Mouse (Mus musculus) hindbrain, postnatal 0 days (tissue): ENCODE measurements at regions not wholly inside any gene's neighbourhood (a gene's known extent, or its start where the extent isn't known, plus 50 kb on each side); places are given as distances from the start of the nearest gene placed in this dataset.

Experiments used
- ATAC-seq: fragments of 200-750 bp; cut with Nextera tagmentation; 2 replicates; pipeline ENCODE4 v1.8.0; 2017; ENCODE audit warnings: mild to moderate bottlenecking, moderate TSS enrichment, moderate library complexity
- DNase-seq: peaks from one replicate; pipeline ENCODE4 v3.0.0-alpha.2; 2015; ENCODE audit warnings: low spot score
- H3K27ac ChIP-seq: fragments of 300-500 bp; sonication (generic); 2 replicates; pipeline ENCODE4 v1.5.1; 2014; ENCODE audit warnings: mild to moderate bottlenecking
- H3K27me3 ChIP-seq: fragments of 300-500 bp; sonication (generic); 2 replicates; pipeline ENCODE4 v1.6.1; 2014; ENCODE audit warnings: low read length, mixed read lengths; ENCODE audit not compliant: insufficient read depth
- H3K36me3 ChIP-seq: fragments of 300-500 bp; sonication (generic); 2 replicates; pipeline ENCODE4 v1.6.1; 2014; ENCODE audit warnings: low read length, mixed read lengths; ENCODE audit not compliant: insufficient read depth
- H3K4me1 ChIP-seq: fragments of 300-500 bp; sonication (generic); 2 replicates; pipeline ENCODE4 v1.6.1; 2014; ENCODE audit warnings: antibody characterized with exemption, low read length, mixed read lengths; ENCODE audit not compliant: insufficient read depth
- H3K4me2 ChIP-seq: fragments of 300-500 bp; sonication (generic); 2 replicates; pipeline ENCODE4 v1.6.1; 2014; ENCODE audit warnings: low read depth, mild to moderate bottlenecking, low read length, moderate library complexity, mixed read lengths
- H3K4me3 ChIP-seq: fragments of 300-500 bp; sonication (generic); 2 replicates; pipeline ENCODE4 v1.5.1; 2014; ENCODE audit warnings: low read length
- H3K9ac ChIP-seq: fragments of 300-500 bp; sonication (generic); replicated peaks from 2 replicates; pipeline ENCODE4 v1.6.1; 2014; ENCODE audit warnings: mild to moderate bottlenecking, low read length, moderate library complexity, mixed read lengths
- H3K9me3 ChIP-seq: fragments of 300-500 bp; sonication (generic); 2 replicates; pipeline ENCODE4 v1.6.1; 2016; ENCODE audit warnings: low read length, mixed read lengths
- CTCF ChIP-seq: IDR thresholded peaks from 2 replicates; pipeline ENCODE4 v1.5.1; 2016; ENCODE audit warnings: antibody characterized with exemption, control low read depth, low read depth
- WGBS: fragments of 180-500 bp; shearing (Covaris S2); extraction: QIAGEN DNeasy Blood & Tissue Kit; methylation state at CpG from one replicate; pipeline ENCODE4 v1.1.7; 2014; 5-methylcytosine and 5-hydroxymethylcytosine counted together

DNA sequence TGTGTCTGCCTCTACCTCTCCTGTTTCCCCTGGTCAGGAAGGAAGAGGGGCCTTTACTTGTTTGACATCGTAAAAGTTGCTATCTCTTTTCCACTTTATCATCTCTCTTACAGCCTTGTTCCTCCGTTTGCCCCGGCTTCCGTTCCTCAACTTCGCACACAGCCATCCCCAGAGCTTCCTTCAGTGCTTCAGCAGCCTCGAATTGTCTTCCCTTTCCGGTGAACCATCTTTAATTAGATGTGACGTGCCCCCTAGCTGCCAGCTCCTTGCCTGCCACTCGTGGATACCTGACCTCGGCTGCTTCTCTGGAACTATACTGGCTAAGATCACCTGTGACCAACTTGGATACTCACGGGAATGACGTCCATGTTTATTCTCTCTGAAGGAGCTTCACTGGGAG lies 99.0 kb upstream of the Mpp6 start:
- Histone ChIP-seq H3K4me1 (no peaks in the 10 kb centered on the region; the same call in 1 of the 2 replicates), H3K9me3 (no peaks in the 10 kb centered on the region), H3K27me3 (no peaks in the 10 kb centered on the region), H3K27ac (no peak overlapping the region), H3K4me2 (no peak overlapping the region), H3K9ac (no peak overlapping the region), H3K36me3 (no peaks in the 10 kb centered on the region), H3K4me3 (no peak overlapping the region)
- ATAC-seq (no peak), DNase-seq (no peak)
- TF ChIP-seq CTCF = 0 out of 2 replicates have a peak, but pooled peaks have one; percentile 5
- 74% methylated on average over 12 of the region's 12 CpGs for WGBS

GRCm38 (mm10) chr6:50011746-50012453 lies 98.1 kb upstream of the Mpp6 start:
- DNase-seq = peak; percentile 3
- no peaks in the 10 kb centered on the region; the same call in 1 of the 2 replicates for H3K4me1 ChIP-seq
- H3K4me2 ChIP-seq = no peak overlapping the region
- WGBS = 53% methylated on average over 5 of the region's 5 CpGs
- no peak overlapping the region for H3K4me3 ChIP-seq
- no peaks in the 10 kb centered on the region for H3K36me3 ChIP-seq
- peak; percentile 21; the same call in 1 of the 2 replicates for ATAC-seq
- no peaks in the 10 kb centered on the region for H3K27me3 ChIP-seq
- H3K9ac ChIP-seq = no peak overlapping the region
- no peak for TF ChIP-seq CTCF
- H3K9me3 ChIP-seq = no peaks in the 10 kb centered on the region
- no peak overlapping the region for H3K27ac ChIP-seq

GRCm38 (mm10) chr6:50013067-50013466 lies 97.0 kb upstream of the Mpp6 start:
- no peaks in the 10 kb centered on the region; the same call in 1 of the 2 replicates for H3K4me1 ChIP-seq
- no peak for TF ChIP-seq CTCF
- no peaks in the 10 kb centered on the region for H3K9me3 ChIP-seq
- H3K36me3 ChIP-seq = no peaks in the 10 kb centered on the region
- no peak overlapping the region for H3K4me3 ChIP-seq
- H3K27ac ChIP-seq = no peak overlapping the region
- peak; percentile 8 for DNase-seq
- no peak for ATAC-seq
- H3K9ac ChIP-seq = no peak overlapping the region
- no peaks in the 10 kb centered on the region for H3K27me3 ChIP-seq
- no peak overlapping the region for H3K4me2 ChIP-seq
- 57% methylated on average over 5 of the region's 5 CpGs for WGBS

DNA sequence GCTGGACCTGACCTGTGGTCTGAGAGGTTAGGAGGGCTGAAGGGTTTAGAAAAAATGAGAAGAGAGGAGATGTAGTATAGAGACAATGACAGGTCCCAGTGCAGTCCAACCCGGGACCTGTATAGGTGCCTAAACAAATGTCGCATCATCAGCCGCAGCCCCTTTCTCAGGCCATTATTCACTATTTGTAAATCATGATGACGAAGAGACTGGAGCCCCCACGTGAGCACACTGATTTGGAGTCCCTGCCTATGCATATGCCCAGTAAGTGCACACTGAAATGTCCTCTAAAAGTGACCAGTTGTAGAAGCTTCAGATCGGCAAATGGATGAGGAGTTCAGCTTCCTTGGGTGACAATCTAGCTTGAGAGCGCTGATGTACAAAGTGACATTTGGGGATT lies 96.2 kb upstream of the Mpp6 start:
- H3K4me3 ChIP-seq = no peak overlapping the region
- no peaks in the 10 kb centered on the region for H3K27me3 ChIP-seq
- 75% methylated on average over 7 of the region's 7 CpGs for WGBS
- no peaks in the 10 kb centered on the region for H3K9me3 ChIP-seq
- no peak for TF ChIP-seq CTCF
- no peak overlapping the region for H3K27ac ChIP-seq
- no peak overlapping the region for H3K9ac ChIP-seq
- no peak for DNase-seq
- ATAC-seq = no peak
- H3K4me2 ChIP-seq = no peak overlapping the region
- H3K4me1 ChIP-seq = no peaks in the 10 kb centered on the region; the same call in 1 of the 2 replicates
- no peaks in the 10 kb centered on the region for H3K36me3 ChIP-seq

DNA sequence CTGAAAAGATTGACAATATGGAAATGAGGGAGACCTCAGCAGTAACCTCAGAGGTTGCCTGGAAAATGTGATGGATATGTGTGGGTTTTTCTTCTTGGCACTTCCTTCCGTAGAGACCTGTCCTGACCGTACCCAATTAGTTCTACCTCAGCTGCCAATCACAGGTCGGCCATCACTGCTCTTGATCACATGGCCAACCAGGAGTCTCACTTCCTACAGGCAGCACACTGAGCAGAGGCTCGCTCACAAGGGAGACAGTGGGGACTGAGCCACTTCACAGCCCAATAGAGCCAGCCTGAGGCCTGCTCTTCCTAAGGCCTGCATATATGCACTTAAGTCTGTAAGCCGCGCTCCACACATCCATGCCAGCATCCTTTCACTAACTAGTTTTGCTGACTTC lies 82.1 kb upstream of the Mpp6 start:
- Histone ChIP-seq H3K27ac (no peak overlapping the region), H3K4me1 (no peaks in the 10 kb centered on the region), H3K4me3 (no peak overlapping the region), H3K9ac (no peak overlapping the region), H3K27me3 (no peaks in the 10 kb centered on the region), H3K36me3 (no peaks in the 10 kb centered on the region), H3K4me2 (no peak overlapping the region), H3K9me3 (no peaks in the 10 kb centered on the region)
- no peak for ATAC-seq
- TF ChIP-seq CTCF = no peak
- no peak for DNase-seq
- WGBS = 87% methylated on average over 6 of the region's 6 CpGs

GRCm38 (mm10) chr6:50029895-50030515 lies 80.0 kb upstream of the Mpp6 start:
- no peak overlapping the region for H3K27ac ChIP-seq
- ATAC-seq = no peak
- H3K4me3 ChIP-seq = no peak overlapping the region
- no peak overlapping the region for H3K9ac ChIP-seq
- H3K4me2 ChIP-seq = no peak overlapping the region
- no peaks in the 10 kb centered on the region for H3K36me3 ChIP-seq
- no peaks in the 10 kb centered on the region for H3K27me3 ChIP-seq
- no peak for DNase-seq
- no peak for TF ChIP-seq CTCF
- H3K9me3 ChIP-seq = no peaks in the 10 kb centered on the region
- no peaks in the 10 kb centered on the region; the same call in 1 of the 2 replicates for H3K4me1 ChIP-seq
- WGBS = 75% methylated on average over 10 of the region's 10 CpGs

- WGBS = 70% methylated on average over 5 of the region's 5 CpGs
- H3K27me3 ChIP-seq = no peaks in the 10 kb centered on the region
- DNase-seq = no peak
- no peak for ATAC-seq
- no peak overlapping the region for H3K9ac ChIP-seq
- H3K4me3 ChIP-seq = no peak overlapping the region
- no peak for TF ChIP-seq CTCF
- no peaks in the 10 kb centered on the region; the same call in 1 of the 2 replicates for H3K4me1 ChIP-seq
- no peak overlapping the region for H3K4me2 ChIP-seq
- H3K27ac ChIP-seq = no peak overlapping the region
- H3K9me3 ChIP-seq = no peaks in the 10 kb centered on the region
- no peaks in the 10 kb centered on the region for H3K36me3 ChIP-seq
Measured at GRCm38 (mm10) chr6:50031356-50031755, 78.7 kb upstream of the Mpp6 start.
